Mouse (Mus musculus): ENCODE results near the gene Usp6nl.

- TF ChIP-seq CTCF (IDR thresholded peaks at IDR 0.05) = no peak
- TF ChIP-seq POLR2A (IDR thresholded peaks at IDR 0.05; ENCODE audit: insufficient read depth, low read depth, low read length) = no peak
- no peak for TF ChIP-seq EP300 (IDR thresholded peaks at IDR 0.05; ENCODE audit: insufficient read depth, low read depth, low read length)
Observed at GRCm38 (mm10) chr2:6325646-6326045, 3.2 kb downstream of the Usp6nl start.

All from heart, adult 2 months (tissue).